Mouse (Mus musculus): ENCODE measurements around the gene AW549877. TPM values are rescaled to one million over a fixed set of nuclear protein-coding genes. Genes with fewer than 3 reads are reported as not detected.

The AW549877 gene
- polyA plus RNA-seq, 1 experiment from 2014 or later, result 42.1 TPM

Other genes with a start within 250 kb of the AW549877 start
- 6.3 and 7.3 TPM in 2 replicates for gene Fbxo4, start 16.2 kb downstream of the AW549877 start, polyA plus RNA-seq (2015; fragmentation: Nextera tagmentation; extraction: Ambion mirVana)
- 211 and 247 TPM in 2 replicates for gene Oxct1, start 30.6 kb upstream of the AW549877 start, polyA plus RNA-seq (2015; fragmentation: Nextera tagmentation; extraction: Ambion mirVana)